Mouse (Mus musculus): Measurements from ENCODE around the gene Wdr76.

DNA sequence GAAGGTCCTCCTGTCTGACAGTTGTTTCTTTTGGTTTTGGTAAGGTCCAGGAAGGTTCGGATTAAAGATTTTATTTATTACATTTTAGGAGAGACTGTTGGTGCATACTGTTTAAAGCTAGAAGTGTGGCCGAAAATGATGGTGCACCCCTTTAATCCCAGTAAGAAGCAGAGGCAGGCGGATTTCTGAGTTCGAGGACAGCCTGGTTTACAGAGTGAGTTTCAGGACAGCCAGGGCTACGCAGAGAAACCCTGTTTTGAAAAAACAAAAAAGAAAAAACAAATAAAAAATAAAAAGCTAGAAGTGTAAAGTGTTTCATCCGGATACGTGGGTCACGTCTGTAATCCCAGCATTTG, 32.4 kb upstream of the Wdr76 start:
- TF ChIP-seq POLR2A (IDR thresholded peaks at IDR 0.05; ENCODE audit: extremely low read depth, insufficient read depth, low read length), result no peak
- no peak for TF ChIP-seq CTCF (IDR thresholded peaks at IDR 0.05; ENCODE audit: extremely low read depth, insufficient read depth, low read length)
